Mouse (Mus musculus) heart, postnatal 4 days (tissue): ENCODE results near the gene Serpine1. TPM values are rescaled to one million over a fixed set of nuclear protein-coding genes. Genes with fewer than 3 reads are reported as not detected.

Experiments
- DNase-seq: peaks from one replicate; pipeline ENCODE4 v3.0.0; 2021
- total RNA-seq, 2 experiments: library from RNA; stranded (reverse); gene quantifications; 2 replicates each; pipeline ENCODE4 v1.2.3; 2021

The Serpine1 gene
- total RNA-seq, 2 experiments from 2014 or later, result 13.4 to 14.0 TPM

- no peak for DNase-seq
Measured at GRCm38 (mm10) chr5:137095135-137095534, 23.1 kb upstream of the Serpine1 start.

- DNase-seq, result peak; percentile 53
Measured at GRCm38 (mm10) chr5:137093720-137094119, 21.7 kb upstream of the Serpine1 start.

DNA sequence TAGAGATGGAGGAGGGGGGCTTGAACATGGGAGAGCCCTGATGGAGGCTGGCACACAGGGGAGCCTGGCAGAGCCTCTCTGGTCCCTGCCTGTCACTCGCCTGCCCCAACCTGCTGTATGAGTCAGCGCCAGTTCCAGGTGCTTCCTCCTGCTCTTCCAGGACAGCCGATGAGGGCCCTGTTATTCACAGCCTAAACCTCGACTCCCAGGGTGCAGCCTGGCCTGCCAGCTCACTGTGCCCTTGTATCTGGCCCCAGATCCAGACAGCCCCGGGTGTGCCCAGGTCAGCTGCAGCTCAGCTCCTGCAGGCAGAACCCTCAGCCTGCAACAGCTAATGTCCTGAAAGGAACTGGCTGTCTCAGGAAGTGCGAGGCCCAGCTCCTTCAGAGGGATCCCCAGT is 19.5 kb upstream of the Serpine1 start:
- no peak for DNase-seq

DNA sequence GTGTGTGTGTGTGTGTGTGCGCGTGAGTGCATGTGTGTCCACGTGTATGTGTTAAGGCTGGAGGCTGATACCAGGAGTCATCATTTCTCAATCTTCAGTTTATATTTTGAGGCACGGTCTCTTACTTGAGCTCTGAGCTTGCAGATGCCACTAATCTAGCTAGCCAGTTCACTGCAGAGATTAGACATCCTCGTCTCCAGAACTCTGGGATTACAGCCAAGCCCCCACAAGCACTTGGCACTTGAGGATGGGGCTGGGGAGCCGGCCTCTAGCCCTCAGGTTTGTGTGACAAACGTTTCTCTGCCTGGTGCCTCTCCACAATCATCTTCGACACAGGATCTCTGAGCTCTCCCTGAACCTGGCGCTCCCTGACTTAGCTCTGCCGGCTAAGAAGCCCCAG is 18.8 kb upstream of the Serpine1 start:
- no peak for DNase-seq

DNA sequence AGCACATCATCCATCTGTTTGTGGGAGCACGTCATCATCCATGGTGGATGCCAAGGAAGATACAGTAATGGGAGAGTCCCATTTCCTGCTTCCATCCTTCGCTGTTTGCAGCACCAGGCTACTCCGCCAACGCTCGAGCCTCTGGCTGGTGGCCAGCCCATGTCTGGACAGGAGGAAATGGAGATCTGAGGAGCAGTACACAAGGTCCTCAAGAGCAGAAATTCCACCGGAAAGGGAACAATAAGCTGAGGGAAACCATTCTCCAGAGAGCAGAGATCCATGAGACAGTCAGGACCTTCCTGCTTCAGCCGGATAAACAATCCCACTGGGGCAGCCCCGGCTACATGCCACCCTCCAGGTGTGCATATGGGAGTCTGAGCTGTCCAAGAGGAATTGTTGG is 15.3 kb upstream of the Serpine1 start:
- peak; percentile 74 for DNase-seq

DNA sequence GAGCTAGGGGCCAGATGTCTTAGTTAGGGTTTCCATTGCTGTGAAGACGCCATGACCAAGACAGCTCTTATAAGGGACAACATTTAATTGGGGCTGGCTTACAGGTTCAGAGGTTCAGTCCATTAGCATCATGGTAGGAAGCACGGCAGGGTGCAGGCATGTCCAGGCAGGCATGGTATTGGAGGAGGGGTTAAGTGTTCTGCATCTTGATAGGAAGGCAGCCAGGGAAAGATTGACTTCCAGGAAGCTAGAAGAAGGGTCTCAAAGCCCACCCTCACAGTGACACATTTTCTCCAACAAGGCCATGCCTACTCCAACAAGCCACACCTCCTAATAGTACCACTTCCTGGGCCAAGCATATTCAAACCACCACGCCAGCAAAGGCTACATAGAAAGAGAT is 13.7 kb upstream of the Serpine1 start:
- no peak for DNase-seq

DNA sequence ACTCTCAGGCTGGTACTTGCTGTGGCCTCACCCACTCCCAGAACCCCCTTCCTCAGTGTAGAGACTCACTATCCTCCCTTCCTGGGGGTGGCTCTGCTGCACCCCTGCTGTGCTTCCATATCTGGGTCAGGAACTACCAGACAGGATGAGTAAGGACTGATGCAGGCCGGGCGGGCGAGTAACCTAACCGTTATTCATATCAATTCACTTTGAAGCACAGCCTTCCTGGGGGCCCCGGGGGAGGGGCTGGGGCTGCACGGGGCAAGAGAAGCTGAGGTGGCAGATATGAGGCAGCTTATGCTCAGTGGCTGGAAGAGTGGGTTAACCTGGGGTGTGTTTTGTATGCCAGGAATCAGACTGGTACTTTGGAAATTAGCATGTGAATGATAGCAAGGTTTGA is 13.0 kb upstream of the Serpine1 start:
- no peak for DNase-seq

DNA sequence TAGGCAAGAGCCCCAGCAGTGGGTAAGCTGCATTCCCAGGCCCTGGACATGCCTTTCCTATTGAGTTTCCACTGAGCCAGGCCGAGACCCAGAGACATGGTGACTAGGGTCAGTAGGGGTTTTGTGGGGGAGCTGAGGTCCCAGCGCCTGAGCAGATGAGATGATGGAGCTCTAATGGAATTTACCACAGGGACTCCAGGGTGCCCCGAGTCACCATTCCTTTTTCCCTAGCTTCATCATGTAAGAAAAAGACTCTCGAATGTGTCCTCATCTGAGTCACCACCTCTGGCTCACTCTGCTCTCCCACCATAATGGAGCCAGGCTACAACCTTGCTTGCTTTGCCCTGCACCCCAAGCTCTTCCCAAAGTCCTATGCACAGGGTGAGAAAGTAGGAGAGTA is 11.0 kb upstream of the Serpine1 start:
- DNase-seq, result no peak

DNA sequence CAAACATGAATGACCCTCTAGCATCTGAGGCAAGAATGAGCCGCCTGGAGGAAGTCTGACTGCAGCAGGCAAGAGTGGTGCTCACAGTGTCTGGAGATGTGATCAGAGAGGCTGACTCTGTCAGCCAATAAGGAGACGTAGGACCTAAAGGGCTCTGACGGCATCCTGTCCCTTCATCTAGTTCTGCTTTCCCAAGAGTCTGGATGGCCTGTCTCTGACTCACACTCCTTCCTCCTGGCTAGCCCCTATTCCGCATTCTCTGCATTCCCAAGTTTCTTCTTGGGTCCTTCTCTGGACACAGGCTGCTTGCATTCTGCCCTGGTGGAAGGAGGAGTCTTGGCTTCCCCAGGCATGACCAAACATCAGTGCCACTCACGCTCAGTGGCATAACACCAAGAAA is 7.8 kb upstream of the Serpine1 start:
- peak; percentile 47 for DNase-seq

DNA sequence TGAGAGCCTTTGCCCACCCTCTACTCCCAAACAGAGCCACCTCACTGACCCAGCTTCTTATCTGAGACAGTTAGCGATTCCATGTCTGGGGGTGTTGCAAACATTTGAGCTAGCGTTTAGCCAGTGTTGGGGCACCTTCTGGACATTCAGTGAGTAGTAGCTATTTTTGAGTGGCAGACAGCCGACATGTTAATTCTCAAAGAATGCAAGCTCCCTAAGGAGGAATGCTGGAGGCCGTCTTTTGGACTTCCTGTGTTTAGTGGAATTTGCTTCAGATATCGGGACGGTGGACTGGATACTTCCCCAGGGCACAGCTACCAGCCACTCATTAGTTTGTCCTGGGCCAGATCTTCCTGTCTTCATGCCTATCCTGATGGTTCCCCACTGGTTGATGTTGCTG is 6.5 kb upstream of the Serpine1 start:
- peak; percentile 33 for DNase-seq

- no peak for DNase-seq
Measured at GRCm38 (mm10) chr5:137078041-137078440, 6.0 kb upstream of the Serpine1 start.

- no peak for DNase-seq
Measured at GRCm38 (mm10) chr5:137077187-137077586, 5.1 kb upstream of the Serpine1 start.

DNA sequence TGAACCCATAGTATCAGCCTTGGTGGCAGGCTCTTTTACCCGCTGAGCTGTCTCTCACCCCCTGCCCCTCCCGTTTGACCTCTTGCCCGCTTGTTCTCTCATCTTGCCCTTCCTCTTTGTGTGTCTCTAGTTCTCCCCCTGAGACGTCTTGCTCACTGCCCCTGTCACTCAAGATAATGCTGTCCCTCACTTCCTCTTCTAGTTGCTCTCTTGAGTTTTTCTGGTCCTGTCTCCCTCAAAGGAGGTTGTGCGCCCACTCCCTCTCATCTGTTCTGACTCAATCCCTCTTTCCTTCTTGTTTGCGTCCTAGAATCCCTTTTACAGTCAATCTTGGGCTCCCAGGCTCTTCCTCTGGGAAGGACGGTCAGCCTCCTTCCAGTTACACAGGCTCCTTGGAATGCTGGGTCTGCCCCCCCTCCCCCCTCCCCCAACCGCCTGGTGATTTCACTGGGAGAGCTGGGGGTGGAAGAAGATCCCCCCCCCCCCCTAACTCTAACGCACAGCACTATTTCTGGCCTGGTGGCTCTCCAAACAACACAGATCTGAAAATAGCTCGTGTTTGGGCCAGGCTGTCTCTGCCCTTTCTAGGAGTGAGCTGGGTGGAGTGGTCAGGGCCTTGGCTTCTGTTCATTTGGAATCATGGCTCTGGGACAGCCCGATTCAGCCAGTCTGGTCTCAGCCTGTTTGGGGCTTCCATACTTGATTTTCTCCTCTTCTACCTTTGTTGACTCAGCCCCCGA is 4.3 kb upstream of the Serpine1 start:
- peak; percentile 74 for DNase-seq

DNA sequence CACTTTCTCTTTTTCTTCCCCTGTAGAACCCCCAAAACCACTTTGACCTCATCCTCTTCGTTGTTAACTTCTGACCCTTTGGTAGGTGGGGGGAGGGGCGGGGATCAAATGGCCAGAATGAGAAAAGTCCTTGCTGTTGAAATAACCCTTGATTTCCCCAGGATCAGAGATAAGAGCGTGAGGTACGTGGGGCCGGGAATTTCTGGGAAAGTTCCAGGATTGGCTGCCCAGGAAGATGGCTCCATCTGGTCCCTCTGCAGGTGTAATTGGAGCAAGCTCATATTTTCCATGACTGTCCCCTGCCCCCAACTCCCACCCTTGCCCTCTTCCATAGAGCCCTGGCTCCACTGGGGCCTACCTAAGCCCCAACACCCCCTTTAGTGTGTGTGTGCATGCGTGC is 3.7 kb upstream of the Serpine1 start:
- no peak for DNase-seq

DNA sequence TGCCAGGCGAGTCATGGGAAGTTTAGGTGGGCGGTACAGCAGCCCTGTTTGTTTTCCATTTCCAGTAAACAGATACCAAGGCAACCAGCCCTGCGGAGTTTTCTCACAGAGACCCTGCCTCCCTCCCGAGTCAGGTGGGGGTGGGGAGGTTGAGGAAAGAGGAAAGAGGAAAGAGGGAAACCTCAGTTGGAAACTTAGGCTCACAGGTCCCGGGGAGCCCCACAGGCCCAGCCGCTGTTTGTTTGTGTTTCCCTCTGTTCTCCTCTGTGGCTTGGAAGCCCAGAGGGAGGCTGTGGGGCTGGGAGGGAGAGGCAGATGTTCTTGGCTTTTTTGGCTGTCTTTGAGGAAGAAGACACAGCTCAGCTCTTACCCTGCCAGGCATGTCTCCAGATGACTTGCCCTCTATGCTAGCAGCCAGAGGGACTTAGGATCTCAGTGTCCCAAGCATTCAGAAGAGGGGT is 2.2 kb upstream of the Serpine1 start:
- DNase-seq, result peak; percentile 50

GRCm38 (mm10) chr5:137073141-137073540 is 1.1 kb upstream of the Serpine1 start:
- DNase-seq, result no peak

GRCm38 (mm10) chr5:137070881-137071605 is 1.0 kb downstream of the Serpine1 start:
- DNase-seq, result no peak

GRCm38 (mm10) chr5:137068711-137069110 is 3.4 kb downstream of the Serpine1 start:
- DNase-seq, result no peak

DNA sequence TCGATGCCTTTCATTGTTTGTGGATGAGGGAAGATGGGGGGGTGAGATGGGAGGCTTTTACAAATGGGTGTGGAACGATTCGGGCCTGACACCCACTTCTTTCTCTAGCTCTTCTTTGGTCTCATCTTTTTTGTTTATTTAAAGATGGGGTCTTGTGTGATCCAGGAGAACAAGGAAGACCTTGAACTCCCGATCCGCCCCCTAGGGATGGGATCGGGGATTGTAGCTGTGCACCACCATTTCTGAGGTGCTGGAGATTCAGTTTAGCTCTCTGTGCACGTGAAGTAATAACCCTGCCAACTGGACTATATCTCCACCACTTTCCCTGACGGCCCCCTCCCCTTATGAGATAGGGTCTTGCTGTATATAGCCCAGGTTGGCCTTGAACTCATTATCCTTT is 6.1 kb downstream of the Serpine1 start:
- no peak for DNase-seq

- DNase-seq, result no peak
Measured at GRCm38 (mm10) chr5:137065454-137065853, 6.6 kb downstream of the Serpine1 start.

GRCm38 (mm10) chr5:137062601-137063000 is 9.5 kb downstream of the Serpine1 start:
- DNase-seq, result no peak

DNA sequence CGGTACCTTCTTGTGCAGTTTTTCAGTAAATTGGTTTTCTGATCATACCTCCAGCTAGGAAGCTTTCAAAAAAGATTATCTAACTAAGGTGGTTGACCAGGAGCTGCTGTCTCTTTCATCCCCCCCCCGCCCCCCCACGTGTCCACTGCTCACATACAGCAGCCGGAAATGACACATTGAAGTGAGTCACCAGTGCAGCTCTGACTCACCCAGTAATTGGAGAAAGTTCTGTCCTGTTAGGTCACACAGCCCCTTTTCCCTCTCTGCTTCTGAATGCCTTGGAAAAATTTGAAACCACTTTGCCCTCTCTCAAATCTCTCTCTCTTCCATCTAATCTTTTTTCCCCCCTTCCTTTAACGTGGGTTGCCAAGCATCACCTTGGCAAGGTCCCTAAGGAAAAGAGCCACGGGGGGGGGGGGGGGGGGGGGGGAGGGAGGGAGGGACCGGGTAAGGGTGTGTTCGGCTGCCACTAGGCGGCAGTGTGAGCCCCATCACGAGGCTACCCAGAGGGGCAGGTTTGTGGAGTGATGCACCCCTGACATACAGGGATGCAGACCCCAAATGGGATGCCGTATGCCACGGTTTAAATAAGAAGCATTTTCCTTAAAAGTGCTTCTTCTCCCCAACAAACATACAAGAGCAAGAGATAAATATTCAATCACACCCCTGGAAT is 10.1 kb downstream of the Serpine1 start:
- peak; percentile 82 for DNase-seq

DNA sequence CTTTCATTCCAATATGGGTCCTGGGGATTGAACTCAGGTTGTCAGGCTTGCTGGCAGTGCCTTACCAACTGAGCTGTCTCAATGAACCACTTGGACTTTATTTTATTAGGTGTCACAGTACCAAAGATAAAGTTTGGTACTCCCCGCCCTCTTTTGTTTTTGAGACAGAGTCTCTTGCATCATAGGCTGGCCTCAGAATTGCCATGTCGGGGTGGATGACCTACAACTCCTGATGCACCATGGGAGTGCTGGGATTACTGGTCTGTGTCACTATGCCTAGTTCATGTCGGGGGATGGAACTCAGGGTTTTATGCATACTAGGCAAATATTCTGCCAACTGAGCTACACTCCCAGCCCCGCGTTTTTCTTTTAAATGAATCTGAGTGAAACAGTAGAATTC is 17.2 kb downstream of the Serpine1 start:
- no peak for DNase-seq

DNA sequence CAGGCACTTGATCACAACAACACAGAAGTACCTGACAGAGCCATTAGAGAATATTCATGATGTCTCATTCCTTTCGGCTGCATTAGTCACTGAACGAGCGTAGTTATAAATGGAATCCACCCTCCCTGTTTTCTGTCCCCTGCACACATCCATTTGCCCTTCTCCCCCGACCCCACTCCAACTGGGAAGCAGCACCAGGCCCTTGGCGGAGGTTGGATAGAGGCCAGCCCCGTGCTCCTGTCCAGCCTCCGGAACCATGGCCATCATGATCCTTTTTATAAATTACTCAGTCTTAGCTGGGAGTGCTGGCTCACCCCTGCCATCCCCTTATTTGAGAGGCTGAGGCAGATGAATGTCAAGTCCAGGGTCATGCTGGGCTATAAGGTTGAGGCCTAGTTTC is 17.8 kb downstream of the Serpine1 start:
- DNase-seq, result no peak
